Mouse (Mus musculus): ENCODE measurements around the gene Fxyd5.

Fxyd5 gene

DNA sequence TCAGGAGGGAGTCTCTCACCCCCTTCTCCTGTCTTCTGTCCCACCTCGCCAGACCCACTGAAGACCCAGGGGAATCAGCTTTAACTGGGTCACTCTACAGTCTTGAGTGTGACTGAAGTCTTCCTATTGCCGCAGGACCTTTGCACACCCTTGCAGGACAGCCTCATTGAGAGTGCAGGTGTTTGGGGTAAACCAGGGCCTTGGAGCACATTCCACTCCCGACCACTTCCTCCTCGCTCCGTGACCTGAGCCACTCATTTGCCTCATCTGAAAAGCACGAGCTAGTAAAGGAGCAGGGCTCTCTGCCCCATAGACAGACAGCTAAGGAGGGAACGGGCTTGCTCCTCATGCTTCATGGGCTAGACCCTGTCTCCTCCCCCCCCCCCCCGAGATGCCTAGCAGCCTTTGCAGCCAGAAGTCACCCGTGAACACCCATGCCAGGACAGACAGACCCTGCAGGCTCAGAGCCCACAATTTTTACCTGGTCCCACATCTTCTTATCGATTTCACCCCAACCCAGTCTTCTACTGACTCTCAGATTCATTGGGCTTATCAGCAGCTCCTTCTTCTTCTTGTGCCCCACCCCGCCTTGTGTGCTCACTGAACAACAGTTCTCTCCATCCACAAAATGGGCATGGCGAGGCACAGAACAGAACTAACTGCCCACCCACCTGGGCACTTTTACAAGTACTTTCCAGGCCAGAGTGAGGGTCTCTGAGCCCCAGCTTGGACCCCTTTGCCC is 1.8 kb downstream of the Fxyd5 start:
- DNase-seq (ENCODE audit: low spot score), result no peak

- DNase-seq (ENCODE audit: low spot score), result no peak
Observed at GRCm38 (mm10) chr7:31039011-31039410, 3.3 kb downstream of the Fxyd5 start.

GRCm38 (mm10) chr7:31037675-31038074 is 4.6 kb downstream of the Fxyd5 start:
- DNase-seq (ENCODE audit: low spot score), result peak; percentile 73

GRCm38 (mm10) chr7:31036917-31037316 is 5.4 kb downstream of the Fxyd5 start:
- DNase-seq (ENCODE audit: low spot score), result peak; percentile 39

GRCm38 (mm10) chr7:31035291-31035690 is 7.0 kb downstream of the Fxyd5 start:
- no peak for DNase-seq (ENCODE audit: low spot score)

DNA sequence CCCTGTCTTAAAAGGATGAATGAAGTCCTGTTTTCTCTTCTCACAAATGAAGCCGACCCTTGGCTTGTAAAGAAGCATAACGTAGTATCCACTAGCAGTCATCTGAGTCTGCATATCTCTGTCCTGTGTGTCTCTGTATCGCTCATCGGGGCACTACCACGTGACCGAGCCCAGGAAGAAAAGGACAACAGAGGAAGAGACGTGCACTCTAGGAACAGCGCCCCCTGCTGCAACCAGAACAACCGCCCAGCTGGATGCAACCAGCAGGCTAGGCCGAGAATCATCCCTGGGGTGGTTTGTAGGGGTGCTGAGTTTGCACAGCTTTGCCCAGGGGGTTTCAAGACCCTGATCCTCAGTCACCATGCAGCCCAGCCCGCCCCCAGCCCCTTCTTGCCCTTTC is 7.5 kb downstream of the Fxyd5 start:
- peak; percentile 78 for DNase-seq (ENCODE audit: low spot score)

- DNase-seq (ENCODE audit: low spot score), result peak; percentile 89
Observed at GRCm38 (mm10) chr7:31033409-31034165, 8.7 kb downstream of the Fxyd5 start.

- peak; percentile 44 for DNase-seq (ENCODE audit: low spot score)
Observed at GRCm38 (mm10) chr7:31031731-31032130, 10.6 kb downstream of the Fxyd5 start.

- no peak for DNase-seq (ENCODE audit: low spot score)
Observed at GRCm38 (mm10) chr7:31030717-31031116, 11.6 kb downstream of the Fxyd5 start.

GRCm38 (mm10) chr7:31028609-31029008 is 13.7 kb downstream of the Fxyd5 start:
- DNase-seq (ENCODE audit: low spot score), result peak; percentile 61

DNA sequence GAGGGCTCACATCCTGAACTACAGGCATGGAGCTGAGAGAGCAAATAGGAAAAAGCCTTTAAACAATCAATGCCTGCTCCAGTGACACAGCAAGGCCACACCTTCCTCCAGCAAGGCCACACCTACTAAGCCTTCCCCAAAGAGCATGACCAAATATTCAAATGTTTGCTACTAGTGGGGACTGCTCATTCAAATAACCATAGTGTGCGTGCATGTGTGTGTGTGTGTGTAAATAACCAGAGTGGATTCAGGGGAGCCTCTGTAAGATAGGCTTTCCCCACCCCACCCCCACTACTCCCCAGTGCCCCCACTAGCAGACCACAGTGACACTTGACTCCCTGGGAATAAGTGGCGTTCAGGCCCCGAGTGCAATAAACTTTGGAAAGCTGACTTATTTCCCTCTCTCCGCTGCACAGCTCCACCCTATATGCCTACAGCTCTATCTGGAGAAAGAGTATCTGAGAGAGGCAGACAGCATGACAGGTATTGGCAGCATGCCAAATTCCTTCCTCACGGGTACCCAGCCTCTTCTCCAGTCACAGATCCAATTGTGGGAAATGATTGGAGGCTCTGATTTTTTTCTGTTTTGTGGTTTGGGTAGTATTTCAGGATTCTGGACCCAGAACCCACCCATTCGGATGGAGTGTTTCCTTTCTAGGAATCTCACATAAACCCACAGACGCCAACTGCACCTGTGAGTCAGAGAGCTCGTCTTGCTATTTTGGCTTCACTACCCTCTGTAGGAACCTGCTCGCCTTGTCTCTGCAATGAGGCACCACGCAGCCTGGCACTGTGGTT is 25.0 kb downstream of the Fxyd5 start:
- no peak for DNase-seq (ENCODE audit: low spot score)

- DNase-seq (ENCODE audit: low spot score), result no peak
Observed at GRCm38 (mm10) chr7:31012971-31013370, 29.3 kb downstream of the Fxyd5 start.

- DNase-seq (ENCODE audit: low spot score), result no peak
Observed at GRCm38 (mm10) chr7:31008889-31009288, 33.4 kb downstream of the Fxyd5 start.

GRCm38 (mm10) chr7:31008175-31008574 is 34.1 kb downstream of the Fxyd5 start:
- DNase-seq (ENCODE audit: low spot score), result no peak

DNA sequence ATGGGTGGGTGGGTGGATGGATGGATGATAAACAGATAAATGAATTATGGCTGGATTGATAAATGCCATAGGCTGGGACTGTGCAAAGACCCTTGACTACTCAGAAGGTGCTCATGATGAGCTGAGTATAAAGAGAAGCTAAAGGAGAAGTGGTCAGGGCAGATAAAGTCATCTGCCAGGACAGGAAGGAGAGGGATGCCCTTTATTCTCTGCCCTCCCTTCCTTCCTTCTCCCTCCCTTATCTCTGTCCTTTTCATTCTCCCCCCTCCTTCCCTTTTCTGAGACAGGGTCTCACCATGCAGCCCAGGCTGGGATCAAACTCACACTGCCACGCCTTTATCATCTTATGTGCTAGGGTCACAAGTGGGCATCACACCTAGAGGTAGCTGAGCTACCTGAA is 34.5 kb downstream of the Fxyd5 start:
- DNase-seq (ENCODE audit: low spot score), result no peak

DNA sequence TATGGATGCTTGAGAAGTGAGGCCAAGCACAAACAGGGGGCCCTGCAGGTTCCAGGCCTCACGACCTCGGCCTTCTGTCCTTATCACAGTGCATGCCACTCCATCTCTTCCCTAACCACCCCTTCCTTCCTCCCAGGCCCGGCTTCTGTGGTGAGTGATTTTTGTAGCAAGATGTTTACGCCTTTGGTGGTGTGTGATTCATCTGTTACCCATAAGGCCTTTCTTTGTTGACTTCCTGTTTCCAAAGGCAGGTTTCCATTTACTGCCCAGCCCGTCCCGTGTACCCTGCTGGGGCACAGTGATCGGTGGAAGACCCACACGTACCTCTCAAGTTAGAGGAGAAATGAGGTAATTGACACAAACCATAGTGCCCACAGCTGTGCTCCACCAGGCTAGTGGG is 39.6 kb downstream of the Fxyd5 start:
- DNase-seq (ENCODE audit: low spot score), result peak; percentile 82

DNA sequence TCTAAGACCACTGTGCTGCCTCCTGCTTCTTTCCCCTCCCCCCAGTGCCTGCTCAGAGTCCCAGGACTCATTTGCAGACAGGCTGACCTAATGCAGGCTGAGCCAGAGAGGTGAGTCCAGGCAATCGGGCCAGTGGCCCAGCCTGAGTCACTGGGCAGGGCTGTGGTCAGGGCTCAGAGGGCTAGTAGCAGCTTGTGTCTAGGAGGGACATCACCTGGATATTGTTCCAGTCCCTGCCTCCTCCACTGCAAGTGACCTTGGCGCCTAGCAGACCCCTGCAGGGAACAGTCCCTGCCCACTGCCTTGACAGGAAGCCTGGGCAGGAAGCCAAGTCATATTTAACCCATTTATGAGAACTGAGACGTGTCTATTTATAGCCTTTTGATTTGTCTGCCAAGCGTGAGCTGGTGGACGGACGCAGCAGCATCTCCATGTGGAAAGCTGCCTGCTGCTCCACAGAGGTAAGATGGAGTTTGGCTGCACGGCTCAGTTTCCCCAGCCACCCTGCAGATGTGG is 41.7 kb downstream of the Fxyd5 start:
- DNase-seq (ENCODE audit: low spot score), result peak; percentile 56

DNA sequence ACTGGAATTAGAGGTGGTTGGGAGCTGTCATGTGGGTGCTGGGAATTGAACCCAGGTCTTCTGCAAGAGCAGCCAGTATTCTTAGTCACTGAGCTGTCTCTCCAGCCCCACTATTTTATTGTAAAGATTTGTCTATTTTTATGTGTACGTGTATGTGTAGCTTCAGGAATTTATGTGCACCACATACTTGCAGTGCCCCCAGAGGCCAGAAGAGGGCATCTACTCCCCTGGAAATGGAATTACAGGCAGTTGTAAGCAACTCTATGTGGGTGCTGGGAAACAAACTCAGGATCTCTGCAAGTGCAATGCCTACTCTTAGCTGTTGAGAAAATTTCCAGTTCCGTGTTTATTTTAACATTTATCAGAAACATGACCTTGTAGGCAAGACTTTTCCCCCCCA is 45.8 kb downstream of the Fxyd5 start:
- no peak for DNase-seq (ENCODE audit: low spot score)

DNA sequence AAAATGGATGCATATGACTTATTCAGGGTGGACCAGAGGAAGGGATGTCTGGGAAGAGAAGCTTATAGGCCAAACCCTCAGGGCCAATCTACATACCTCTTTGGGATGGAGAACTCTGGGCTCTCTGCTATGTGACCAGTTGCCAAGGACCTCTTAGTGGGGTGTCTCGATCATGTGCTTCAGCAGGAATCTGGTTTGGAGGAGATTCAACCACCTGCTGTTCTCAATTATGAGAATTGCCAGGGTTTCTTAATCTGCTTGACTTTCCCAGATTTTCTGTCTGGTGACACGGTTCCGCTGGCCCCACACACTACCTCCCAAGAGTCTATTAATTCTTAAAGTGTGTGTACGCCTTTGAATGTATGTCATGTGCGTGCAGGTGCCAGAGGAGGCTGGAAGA is 48.3 kb downstream of the Fxyd5 start:
- DNase-seq (ENCODE audit: low spot score), result no peak

GRCm38 (mm10) chr7:30992148-30992547 is 50.1 kb downstream of the Fxyd5 start:
- no peak for DNase-seq (ENCODE audit: low spot score)

- no peak for DNase-seq (ENCODE audit: low spot score)
Observed at GRCm38 (mm10) chr7:30988519-30989162, 53.6 kb downstream of the Fxyd5 start.

GRCm38 (mm10) chr7:30985357-30985756 is 56.9 kb downstream of the Fxyd5 start:
- no peak for DNase-seq (ENCODE audit: low spot score)

Data from T-cell, adult 2 months (primary cell).